Mouse (Mus musculus): ENCODE results near the gene Eif4g3.
"Not testable (repeated sequence)": the region's sequence is repeated elsewhere in the genome, so short reads cannot be mapped to it uniquely, and the experiment has no call there.

The Eif4g3 gene

DNA sequence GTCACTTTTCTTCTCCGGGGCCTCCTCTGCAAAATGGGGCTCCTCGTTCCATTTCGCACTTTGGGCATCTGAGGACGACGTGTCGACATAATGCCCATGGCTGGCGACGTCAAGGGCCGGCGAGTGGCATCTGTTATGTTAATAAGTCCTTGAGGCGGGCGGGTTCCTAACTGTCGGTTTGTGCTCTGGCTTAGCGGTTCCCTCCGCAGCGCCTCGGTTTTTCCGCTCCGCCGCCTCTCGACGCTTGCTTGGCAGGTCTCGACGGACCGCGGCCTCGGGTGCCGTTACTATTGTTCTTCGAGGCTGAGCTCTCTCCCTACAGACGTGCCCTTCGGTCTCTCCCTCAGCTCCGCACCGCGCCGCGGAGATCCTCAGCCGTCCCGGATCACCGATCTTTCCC lies at the start of gene Eif4g3:
Gene Eif4g3, plus strand, starts transcription at position 133 of the 400 bp plus-strand sequence.
- DNase-seq (ENCODE audit: low spot score in 2 of 2) = no peak

DNA sequence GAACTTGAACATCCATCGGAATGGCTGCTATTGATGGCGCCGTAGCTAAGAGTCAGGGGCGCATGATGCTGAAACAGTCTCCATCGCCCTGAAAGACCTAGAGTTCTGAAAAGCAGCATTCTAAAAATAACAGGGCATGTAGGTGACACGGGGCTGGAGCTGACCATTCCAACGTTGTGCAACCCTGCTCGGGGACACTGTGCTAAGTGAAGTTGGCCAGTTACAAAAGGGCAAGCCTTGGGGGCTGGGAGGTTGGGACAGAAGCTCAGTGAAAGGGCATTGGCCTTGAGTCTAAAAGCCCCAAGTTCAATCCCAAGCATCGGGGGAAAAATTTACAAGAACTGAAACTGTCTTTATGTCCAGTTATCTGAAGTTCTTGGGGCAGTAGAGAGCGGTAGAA lies 49.3 kb upstream of the Eif4g3 start:
- DNase-seq (ENCODE audit: low spot score in 2 of 2) = no peak

DNA sequence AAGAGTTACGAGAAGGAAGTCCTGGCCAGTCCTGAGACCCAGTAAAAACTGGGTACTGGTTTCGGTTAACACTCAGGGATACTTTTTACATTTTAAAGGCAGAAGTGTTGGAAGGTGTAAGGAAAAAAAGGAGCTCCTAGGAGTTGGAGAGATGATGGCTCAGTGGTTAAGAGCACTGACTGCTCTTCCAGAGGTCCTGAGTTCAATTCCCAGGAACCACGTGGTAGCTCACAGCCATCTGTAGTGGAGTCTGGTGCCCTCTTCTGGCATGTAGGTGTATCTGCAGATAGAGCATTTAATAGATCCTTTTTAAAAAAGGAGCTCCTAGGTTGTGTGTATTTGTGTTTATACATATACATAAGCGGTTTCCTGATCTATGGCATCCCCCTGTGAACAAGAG lies 47.4 kb upstream of the Eif4g3 start:
- DNase-seq (ENCODE audit: low spot score in 2 of 2) = no peak

DNA sequence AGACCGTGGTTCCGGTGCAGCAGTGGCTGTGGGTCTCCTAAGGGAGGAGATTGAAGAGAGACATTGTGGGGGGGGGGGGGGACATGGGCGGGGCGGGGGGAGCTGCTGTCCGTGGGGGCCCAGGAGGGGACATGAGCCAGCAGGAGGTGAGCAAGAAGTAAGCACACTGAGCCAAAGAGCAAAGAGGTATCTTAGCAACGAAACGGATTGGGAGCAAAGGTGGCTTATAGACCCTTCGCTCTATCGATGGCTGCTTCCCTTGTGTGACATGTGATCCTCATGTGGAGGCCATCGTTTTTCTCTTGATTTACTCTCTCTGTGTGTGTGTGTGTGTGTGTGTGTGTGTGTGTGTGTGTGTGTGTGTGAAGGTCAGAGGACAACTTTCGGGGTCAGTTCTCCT lies 46.4 kb upstream of the Eif4g3 start:
- DNase-seq (ENCODE audit: low spot score in 2 of 2) = no peak

DNA sequence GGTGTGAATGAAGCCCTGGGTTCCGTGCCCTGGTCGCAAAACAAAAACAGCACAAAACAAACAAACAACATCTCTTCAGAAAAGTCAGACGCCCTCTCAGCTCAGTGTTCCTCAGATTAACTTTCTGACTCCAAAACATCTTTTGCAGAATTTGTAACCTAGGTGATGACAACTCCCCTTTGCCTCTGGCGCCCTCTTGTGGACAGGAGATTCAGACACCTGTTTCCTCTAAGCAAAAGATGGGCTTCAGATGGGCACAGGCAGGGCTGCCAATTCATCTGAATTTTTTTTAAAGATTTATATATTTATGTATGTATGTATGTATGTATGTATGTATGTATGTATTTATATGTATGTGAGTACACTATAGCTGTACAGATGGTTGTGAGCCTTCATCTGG lies 40.0 kb upstream of the Eif4g3 start:
- DNase-seq (ENCODE audit: low spot score in 2 of 2) = peak; percentile 75 to 90

DNA sequence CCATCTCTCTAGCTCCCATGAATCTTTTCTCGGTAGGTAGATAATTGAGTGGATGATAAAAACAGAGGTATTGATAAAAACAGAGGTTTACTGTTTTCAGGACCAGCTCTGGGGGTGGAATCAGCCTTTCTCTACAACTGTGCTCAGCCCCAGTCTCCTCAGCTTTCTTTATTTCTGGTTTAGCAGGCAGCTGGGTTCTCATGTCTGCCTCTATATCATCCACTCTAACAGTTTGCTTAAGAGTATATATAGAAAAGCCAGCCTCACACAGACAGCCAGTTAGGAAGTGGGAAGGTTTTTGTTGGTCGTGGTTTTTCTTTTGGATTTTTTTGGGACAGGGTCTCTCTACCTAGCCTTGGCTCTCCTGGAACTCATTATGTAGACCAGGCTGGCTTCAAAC lies 38.6 kb upstream of the Eif4g3 start:
- no peak for DNase-seq (ENCODE audit: low spot score in 2 of 2)

DNA sequence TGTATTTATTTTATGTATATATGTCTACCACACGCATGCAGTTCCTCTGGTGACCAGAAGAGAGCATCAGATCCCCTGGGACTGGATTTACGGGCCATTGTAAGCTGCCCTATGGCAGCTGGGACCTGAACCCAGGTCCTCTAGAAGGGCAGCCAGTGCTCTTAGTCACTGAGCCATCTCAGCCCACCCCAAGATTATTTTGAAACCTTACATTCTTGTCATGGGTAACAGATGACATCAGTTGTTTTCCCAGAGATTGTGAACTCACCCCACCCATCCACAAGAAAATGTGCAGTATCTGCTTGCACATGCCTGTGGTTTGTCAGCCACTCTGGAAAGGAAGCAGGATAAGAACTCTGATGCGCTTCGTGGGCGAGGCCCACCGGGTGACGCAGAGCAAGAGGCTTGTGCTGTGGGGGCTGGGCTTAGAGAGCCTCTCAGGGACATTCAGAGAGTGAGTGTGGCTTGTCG lies 37.9 kb upstream of the Eif4g3 start:
- peak in 1 of 2 experiments; percentile 46 for DNase-seq (ENCODE audit: low spot score in 2 of 2)

DNA sequence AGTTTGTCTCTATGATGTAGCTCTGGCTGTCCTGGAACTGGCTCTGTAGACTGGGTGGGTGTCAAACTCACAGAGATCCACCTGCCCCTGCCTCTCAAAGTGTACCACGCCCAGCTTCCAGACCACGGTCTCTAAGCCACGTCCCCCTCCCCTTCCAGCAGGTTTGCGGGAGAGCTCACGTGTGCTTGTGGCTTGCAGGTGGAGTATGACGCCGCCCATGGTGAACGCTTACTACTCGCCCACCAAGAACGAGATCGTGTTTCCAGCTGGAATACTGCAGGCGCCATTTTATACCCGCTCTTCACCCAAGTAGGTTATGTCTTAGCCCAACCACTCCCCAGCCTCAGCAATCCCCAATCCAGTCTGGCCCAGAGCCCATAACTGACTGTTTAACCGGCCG lies 36.6 kb upstream of the Eif4g3 start:
- DNase-seq (ENCODE audit: low spot score in 2 of 2) = no peak

DNA sequence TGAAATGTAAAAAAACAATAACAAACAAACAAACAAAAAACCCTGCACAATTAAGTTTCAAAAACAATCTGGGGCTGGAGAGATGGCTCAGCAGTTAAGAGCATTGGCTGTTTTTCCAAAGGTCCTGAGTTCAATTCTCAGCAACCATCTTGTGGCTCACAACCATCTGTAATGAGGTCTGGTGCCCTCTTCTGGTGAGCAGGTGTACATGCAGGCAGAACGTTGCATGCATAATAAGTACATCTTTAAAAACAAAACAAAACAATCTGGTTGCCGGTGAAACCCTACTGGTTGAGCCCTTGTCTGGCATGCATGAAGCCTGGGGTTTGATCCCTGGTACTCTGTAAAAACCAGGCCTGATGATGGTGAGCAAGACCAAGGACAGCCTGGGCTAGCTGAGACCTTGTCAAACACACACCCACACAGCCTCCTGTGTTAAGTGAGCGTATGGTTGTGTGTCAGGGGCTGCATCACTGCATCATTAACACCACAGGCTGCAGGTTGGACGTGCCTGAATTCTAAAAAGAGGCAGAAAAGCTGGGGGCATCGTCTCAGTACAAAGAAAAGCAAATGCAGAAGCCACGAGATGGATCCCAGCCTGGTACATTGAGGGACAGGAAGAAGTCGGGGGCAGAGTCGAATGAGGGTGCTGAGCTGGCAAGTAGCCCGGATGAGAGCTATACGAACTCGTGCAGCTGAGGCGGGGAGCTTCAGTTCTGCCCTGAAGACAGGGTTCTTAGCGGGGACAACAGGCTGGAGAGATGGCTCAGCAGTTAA lies 32.7 kb upstream of the Eif4g3 start:
- no peak for DNase-seq (ENCODE audit: low spot score in 2 of 2)

DNA sequence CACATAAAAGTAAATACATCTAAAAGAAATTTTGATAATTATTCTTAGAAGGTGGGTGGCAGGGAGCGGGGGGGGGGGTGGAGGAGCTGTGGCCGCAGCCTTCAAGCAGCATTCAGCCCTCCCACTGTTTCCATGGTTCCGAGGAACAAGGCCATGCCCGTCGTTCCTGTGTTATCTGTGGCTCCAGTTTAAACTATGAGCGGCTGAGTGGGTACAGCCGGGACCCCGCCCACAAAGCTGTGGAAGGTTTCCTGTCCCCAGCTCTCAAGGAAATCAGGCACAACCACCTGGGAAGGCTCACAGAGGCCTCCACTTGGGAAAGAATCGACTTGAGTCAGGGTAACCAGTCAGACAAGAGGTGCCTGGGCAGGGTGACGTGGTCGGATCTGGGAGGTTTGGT lies 32.1 kb upstream of the Eif4g3 start:
- no peak for DNase-seq (ENCODE audit: low spot score in 2 of 2)

DNA sequence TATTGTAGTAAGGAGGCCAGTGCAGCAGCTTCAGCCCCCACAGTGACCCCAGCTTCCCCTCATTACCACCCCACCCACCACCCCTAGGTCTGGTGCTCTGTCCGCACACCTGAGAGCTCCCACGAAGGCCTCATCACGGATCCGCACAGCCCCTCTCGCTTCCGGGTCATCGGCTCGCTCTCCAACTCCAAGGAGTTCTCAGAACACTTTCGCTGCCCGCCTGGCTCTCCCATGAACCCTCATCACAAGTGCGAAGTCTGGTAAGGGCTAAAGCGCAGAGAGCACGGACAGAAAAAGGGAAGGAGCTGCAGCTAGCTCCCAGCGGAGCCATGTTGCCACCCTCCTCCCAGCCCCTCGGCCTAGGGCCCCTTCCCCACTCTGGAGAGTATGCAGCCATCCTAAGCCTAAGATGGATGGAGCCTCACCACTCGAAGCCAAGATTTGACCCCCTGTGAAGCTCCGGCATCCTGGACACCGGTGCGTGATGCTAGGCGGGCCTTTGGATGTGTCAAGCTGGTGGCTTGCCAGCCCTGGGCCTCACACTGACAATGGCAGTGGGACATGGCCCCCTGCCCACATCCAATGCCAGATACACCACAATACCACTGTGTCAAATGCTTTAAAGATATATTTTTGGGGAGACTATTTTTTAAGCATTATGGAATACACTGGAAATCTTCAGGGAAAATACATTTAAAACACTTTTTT lies 30.0 kb upstream of the Eif4g3 start:
- DNase-seq (ENCODE audit: low spot score in 2 of 2) = no peak

DNA sequence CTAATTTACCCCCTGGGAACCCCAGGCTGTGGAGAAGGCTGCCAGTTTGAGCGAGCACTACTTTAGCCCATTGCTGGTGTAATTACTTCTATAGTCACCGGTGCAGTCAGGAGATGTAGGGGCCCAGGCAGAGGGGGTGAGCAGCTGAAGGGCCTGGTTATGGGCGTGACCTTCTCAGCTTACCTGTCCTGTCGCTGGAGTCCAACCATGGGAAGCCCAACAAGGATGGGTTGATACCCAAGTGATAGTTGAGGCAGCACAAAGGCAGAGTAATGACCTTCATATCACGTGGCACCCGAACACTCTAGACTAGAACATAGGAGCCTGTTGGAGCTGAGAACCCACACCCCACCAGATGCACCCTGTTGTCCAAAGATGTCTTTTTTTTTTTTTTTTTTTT lies 29.4 kb upstream of the Eif4g3 start:
- no peak for DNase-seq (ENCODE audit: low spot score in 2 of 2)

DNA sequence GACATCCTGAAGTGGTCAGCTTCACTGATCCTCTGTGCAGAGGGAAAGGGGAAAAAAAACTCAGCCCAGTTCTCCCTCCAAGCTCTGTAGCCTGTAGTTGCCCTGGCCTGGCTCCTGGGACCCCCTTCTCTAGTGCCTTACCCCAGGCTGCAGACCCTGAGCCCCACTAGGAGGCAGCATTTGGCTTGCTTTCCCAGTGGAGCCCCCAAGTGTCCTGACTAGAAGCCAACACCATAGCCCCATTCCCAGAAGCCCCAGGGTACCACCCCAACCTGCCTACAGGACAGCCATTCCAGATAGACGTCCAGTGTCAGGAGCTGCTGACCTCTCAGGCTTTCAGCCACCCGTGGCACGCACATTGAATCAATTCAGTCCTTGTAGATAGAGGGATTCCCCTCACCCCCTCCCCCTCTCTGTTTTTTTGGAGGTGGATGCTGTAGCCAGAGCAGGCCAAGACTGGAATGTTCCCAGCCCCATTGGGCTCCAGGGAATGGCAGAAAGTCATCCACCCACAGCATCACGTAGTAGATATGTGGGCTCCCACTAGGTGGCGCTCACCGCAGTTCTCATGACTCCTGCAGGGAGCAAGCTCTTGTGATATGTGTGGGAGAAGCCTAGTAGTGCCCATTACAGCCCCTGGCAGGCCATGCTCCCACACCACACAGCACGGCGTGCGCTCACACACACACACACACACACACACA lies 28.8 kb upstream of the Eif4g3 start:
- DNase-seq (ENCODE audit: low spot score in 2 of 2) = peak; percentile 66 to 87

DNA sequence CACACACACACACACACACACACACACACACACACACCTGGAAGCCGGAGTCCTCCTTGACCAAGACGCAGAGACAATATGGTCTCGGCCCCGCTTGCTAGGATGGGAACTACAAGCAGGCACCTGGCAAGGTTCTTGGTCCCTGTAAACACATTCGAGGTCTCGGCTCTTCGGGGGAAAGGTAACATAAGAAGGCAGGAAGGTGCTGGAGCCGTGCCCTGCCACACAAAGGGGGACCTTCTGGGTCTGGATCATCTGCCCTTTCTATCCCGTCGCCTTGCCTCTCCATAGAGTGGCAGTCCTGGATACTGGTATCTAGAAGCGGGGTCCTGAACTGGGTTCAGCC lies 28.3 kb upstream of the Eif4g3 start:
- DNase-seq (ENCODE audit: low spot score in 2 of 2) = no peak

DNA sequence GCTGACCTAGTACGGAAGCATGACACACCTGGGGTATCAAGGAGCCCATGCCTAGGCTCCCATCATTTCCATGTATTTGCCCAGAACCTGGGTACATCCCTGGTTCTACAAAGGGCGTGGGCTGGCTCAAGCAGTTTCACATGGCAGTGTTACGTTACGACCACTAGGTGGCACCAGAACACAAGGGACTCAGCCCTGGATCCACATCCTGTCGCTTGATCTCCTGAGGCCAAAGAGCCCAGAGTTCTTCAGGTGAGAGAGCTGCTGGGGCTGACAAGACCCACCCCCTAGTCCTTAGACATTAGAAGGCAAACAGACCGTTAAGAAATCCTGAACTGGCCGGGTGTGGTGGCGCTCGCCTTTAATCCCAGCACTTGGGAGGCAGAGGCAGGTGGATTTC lies 24.6 kb upstream of the Eif4g3 start:
- peak; percentile 52 to 73 for DNase-seq (ENCODE audit: low spot score in 2 of 2)

DNA sequence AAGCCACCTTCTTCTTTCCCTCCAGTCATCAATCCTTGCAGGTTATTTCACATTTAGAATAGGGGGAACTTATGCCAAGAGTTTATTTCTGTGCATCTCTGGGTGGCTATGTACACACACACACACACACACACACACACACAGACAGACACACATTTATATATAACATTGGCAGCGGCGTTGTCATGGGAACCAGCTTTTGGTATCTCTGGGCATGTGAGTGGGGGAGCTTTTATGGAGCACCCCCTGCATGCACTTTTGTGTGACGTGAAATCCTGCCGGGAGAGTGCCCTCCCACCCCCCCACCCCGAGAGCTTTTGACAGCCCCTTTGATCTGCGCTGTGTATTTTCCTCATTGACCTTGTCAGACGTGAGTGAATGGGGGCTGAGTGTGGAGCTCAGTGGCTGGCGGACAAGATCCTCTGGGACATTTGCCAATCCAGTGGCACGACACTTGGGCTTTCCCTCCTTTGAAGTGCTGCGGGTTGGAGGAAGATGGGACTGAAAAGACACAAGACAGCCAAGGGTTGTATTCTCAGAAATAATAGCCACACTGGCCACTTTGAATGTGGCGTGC lies 22.1 kb upstream of the Eif4g3 start:
- DNase-seq (ENCODE audit: low spot score in 2 of 2) = not testable (repeated sequence)

DNA sequence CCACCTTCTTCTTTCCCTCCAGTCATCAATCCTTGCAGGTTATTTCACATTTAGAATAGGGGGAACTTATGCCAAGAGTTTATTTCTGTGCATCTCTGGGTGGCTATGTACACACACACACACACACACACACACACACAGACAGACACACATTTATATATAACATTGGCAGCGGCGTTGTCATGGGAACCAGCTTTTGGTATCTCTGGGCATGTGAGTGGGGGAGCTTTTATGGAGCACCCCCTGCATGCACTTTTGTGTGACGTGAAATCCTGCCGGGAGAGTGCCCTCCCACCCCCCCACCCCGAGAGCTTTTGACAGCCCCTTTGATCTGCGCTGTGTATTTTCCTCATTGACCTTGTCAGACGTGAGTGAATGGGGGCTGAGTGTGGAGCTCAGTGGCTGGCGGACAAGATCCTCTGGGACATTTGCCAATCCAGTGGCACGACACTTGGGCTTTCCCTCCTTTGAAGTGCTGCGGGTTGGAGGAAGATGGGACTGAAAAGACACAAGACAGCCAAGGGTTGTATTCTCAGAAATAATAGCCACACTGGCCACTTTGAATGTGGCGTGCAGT lies 17.9 kb upstream of the Eif4g3 start:
- not testable (repeated sequence) for DNase-seq (ENCODE audit: low spot score in 2 of 2)

DNA sequence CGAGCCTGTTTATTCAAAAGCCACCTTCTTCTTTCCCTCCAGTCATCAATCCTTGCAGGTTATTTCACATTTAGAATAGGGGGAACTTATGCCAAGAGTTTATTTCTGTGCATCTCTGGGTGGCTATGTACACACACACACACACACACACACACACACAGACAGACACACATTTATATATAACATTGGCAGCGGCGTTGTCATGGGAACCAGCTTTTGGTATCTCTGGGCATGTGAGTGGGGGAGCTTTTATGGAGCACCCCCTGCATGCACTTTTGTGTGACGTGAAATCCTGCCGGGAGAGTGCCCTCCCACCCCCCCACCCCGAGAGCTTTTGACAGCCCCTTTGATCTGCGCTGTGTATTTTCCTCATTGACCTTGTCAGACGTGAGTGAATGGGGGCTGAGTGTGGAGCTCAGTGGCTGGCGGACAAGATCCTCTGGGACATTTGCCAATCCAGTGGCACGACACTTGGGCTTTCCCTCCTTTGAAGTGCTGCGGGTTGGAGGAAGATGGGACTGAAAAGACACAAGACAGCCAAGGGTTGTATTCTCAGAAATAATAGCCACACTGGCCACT lies 13.7 kb upstream of the Eif4g3 start:
- not testable (repeated sequence) for DNase-seq (ENCODE audit: low spot score in 2 of 2)

DNA sequence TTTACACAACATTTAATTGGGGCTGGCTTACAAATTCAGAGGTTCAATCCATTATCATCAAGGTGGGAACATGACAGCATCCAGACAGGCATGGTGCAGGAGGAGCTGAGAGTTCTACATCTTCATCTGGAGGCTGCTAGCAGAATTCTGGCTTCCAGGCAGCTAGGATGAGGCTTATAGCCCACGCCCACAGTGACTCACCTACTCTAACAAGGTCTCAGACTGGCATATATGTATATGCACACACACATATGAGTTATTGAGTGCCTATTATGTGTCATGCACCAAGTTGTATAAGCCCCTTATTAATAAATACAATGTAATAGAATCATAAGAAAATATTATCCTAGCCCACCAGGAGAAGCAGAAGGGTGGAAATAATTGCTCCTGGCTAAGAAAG lies 10.0 kb upstream of the Eif4g3 start:
- DNase-seq (ENCODE audit: low spot score in 2 of 2) = no peak

DNA sequence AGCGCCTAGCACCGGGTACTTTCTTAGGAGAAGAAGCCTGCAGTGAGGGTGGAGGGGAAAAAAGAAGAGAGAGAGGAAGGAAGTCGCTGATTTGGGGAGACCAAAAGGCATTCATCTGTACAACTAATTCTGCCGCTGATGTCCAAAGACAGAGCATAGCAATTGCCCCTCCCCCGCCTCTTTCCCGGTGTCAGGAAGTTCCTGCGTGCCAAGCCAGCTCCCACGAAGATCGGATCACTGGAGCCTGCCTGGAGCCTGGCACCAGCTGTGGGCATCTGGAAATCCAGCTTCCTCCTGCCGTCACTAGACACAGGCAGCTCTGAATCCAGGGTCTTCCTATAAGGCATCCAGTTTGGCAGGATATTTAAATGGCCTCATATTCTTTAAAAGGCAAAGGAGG lies 8.6 kb upstream of the Eif4g3 start:
- DNase-seq (ENCODE audit: low spot score in 2 of 2) = peak in 1 of 2 experiments; percentile 43

DNA sequence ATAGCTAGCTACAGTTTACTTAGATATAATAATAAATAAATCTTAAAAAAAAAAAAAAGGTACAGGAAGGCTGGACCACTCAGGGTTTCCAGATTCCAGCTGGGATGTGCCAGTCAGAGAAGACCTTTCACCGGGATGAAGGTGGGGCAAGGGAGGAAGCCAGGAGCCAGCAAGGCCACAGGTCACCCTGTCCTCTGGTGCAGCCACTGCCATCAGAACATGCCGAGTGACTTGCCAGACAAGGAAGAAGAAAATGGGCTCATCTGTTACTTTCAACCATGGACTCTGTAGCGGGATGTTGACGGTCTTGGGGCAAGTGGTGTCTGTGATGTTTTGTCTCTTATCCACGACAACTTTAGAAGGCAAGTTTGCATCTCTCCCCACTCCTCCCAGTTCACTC lies 8.1 kb upstream of the Eif4g3 start:
- DNase-seq (ENCODE audit: low spot score in 2 of 2) = no peak

DNA sequence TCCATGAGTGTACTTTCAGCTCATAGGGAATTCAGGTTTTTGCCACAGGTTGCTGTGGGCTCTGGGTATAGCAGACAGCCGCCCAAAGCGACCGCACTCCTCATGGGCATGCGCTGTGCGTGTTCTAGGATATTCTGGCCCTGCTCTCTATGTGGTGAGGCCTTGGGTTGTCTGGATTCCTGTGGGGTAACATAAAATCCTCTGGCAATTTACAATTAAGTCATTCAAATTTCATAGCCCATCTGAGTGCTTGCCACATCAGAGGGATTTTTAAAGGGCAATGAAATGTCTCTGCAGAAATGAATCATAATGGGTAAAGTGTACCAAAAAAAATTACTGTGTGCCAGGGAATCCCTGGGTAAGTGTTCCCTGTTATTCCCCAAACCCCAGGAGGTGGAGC lies 3.4 kb upstream of the Eif4g3 start:
- DNase-seq (ENCODE audit: low spot score in 2 of 2) = no peak

Data from spleen, postnatal 10 days (tissue).